Mouse (Mus musculus) layer of hippocampus, adult 9-10 months (tissue): ENCODE measurements around the gene Olfr311.

Experiments
- DNase-seq: peaks from one replicate; pipeline ENCODE4 v3.0.0; 2022; ENCODE audit warnings: low spot score

The Olfr311 gene

DNA sequence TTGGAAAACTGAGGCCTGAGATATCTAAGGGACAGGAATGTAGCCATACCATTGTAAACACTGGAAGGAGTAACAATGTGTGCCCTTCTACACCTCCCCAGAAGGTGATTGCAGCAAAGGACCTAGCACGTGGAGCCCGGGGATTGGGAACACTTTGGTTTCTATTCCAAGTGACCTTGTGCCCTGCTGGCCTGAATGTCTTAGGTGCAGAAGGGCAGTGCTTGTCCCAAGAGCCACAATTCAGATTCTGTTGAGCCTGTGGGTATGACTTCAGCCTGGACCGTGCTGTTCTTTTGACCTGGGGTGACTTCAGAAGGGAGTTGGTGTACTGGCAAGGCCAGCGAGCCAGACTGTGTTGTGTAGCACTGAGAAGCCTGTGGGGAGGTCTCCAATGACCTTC is 31.9 kb downstream of the Olfr311 start:
- no peak for DNase-seq

DNA sequence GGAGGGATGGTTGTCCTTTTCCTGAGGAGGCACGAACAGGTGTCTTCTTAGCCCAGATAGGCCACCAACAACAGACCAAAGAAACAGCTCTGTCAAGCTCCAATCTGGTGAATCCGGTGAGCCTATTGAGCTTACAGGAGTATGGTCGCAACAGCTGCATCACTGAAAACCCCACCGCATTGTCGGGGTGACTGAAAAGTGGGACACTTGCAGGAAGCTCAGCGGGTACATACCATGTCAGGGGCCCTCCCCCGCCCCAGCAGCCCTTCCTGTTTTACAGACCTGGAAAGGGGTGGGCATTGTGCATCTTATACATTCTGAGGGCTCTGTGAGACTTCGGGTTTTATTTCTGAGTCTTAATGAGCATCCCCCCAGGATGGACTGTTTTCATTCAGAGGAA is 44.7 kb downstream of the Olfr311 start:
- DNase-seq: no peak

- no peak for DNase-seq
These were observed 51.5 kb downstream of the Olfr311 start for GRCm38 (mm10) chr11:58890511-58890910.
